Mouse (Mus musculus) left cerebral cortex, postnatal 14 days (tissue): ENCODE measurements at regions not wholly inside any gene's neighbourhood (a gene's known extent, or its start where the extent isn't known, plus 50 kb on each side); places are given as distances from the start of the nearest gene placed in this dataset.
A peak's percentile ranks its signal among the peaks of the same experiment; 100 is the strongest.

Source experiments
- DNase-seq, 2 experiments: peaks; one replicate each; pipeline ENCODE4 v3.0.0; 2021 to 2022; ENCODE audit warnings: low spot score in 2 of 2, mixed read lengths in 1 of 2
- intact Hi-C: fragments of 180-260 bp; cut with DNase I; formaldehyde crosslinking; loops from one replicate; pipeline ENCODE4 v1.15.1; 2025

DNA sequence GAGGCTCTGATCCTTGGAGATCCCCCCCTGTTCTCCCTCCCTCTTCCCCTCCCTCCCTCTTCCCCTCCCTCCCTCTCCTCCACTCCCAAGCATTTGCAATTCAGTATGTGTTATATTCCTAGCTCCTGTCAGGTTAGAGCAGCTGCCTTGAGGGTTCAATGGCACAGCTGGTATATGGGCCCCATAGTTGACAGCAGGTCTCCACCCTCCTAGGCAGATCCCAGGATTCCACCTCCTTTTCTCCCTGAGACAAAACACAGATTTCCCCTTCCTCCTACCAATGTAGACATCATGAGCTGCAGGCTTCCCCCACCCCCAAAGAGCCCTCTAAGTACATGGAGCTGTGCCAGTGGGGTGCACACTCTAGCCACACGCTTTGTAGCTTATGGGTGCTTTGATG, 137.8 kb downstream of the Unc5cl start:
- intact Hi-C loops: no loop called here
- no peak for DNase-seq

GRCm38 (mm10) chr17:48595418-48595963, 140.8 kb downstream of the Unc5cl start:
- no peak for DNase-seq
- intact Hi-C loops: no loop called here

DNA sequence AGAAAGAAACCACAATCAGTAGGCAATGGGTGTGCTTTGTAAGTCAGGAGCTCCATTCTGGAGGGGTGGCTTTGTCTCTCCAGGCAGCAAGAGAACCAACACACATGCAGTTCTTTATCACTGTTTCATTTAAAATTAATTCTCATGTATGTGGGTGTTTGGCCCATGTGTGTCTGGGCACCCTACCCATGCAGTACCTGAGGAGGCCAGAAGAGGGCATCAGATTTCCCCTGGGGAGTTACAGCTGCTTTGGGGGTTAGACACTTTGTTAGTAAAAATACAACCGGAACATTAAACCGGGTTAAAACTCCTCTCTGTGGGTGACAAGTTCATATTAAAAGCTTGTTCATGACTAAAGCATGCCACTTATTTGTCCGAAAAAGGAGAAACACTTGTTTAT, 141.7 kb downstream of the Unc5cl start:
- no peak for DNase-seq
- intact Hi-C loops: no loop called here

DNA sequence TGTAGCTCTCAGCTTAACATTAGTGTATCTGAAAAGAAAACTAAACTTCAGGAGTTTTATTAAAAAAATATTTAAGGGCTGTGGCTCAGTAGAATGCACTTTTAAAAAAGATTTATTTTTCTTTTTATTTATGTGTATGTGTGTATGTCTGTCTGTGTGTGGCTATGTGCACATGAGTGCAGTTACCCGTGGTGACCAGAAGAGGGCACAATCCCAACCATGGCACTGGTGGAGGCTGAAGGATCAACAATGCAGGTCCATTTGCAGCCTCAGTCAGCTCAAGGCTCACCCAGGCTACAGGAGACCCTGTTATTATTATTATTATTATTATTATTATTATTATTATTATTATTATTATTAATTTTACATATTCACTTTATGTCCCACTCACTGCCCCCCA, 142.6 kb downstream of the Unc5cl start:
- DNase-seq: no peak
- intact Hi-C loops: no loop called here

GRCm38 (mm10) chr17:48598471-48599141, 143.9 kb downstream of the Unc5cl start:
- DNase-seq: no peak
- intact Hi-C loops: no loop called here

DNA sequence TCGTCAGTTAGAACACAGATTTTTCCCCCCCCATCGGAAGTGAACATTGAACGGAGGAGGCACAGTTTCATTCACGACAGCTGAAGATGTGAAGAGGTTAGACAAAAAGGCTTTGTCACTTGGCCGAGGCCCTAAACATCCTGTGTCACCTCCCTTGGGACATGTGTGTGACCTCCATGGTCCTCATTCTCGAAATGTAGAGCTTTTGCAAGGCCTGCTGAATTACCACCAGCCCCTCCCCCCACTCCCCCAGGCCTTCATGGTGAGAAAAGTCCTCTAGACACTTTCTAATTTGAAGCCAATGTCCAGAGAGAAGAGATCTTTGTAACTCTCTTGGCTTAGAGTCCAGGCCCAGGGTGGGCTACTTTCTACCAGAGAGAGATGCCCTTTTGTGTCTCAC, 145.5 kb downstream of the Unc5cl start:
- intact Hi-C loops: loop anchor here (5.0 kb wide), 1 partner anchor 133 kb away; no protein-coding TSS in a partner anchor
- DNase-seq: no peak

GRCm38 (mm10) chr17:48602554-48602953, 147.9 kb downstream of the Unc5cl start:
- peak; percentile 59 to 63 for DNase-seq
- intact Hi-C loops: loop anchor here (2.0 to 5.0 kb wide), 2 partner anchors 135 to 186 kb away; no protein-coding TSS in a partner anchor

GRCm38 (mm10) chr17:48606767-48607166, 152.1 kb downstream of the Unc5cl start:
- DNase-seq: no peak
- intact Hi-C loops: no loop called here

DNA sequence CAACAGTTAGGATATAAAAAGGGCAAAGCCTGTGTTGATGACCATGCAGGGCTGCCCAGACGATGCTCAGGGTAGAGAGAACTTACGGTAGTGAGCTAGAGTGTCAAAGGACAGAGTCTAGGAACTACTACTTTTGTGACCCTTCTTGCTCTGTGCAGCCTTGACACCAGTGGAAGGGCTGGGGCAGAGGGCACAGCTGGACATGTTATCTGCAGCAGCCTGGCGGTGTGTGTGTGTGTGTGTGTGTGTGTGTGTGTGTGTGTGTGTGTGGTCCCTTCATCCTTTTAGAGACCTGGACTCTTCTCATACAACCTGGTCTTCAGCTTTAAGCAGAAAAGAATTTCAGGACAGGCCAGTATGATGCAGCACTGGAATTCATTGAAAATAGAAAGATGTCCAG, 153.6 kb downstream of the Unc5cl start:
- intact Hi-C loops: no loop called here
- DNase-seq: no peak

DNA sequence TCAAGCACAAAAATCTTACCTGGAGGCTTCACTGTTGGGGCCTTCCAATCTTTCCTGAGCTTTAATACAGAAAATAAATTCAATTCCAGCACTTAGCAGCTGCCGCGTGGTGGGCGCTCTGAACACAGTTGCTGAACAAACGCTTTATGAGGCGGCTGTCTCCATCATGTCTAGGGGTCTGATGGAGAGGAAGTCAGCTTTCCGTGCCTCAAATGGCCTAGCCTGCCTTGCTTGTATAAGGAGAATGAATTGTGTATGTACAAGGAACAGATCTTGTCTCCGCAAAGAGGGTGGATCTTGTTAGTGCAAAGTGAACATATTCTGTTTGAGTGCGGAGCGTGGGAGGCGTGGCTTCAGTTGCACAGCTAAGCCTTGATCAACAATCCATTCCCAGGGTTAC, 155.4 kb downstream of the Unc5cl start:
- DNase-seq: no peak
- intact Hi-C loops: no loop called here

DNA sequence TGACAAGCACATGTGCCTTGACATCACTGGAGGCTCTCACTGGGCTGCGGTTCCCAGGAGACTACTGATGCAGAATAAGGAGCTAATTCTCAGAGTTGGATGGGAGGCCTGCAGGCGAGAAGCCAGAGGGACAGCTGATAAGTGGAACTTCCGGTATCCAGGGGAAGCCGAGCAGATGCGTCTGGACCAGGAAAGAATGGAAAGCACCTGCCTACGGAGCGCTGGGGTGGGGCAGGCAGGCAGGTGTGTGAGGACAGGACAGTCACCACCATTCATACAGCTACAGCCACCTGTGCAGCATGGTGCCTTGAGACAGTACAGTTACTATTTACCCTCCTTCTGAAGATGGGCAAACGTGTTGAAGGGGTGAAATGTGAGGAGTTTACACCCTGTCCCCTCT, 156.1 kb downstream of the Unc5cl start:
- DNase-seq: no peak
- intact Hi-C loops: no loop called here

DNA sequence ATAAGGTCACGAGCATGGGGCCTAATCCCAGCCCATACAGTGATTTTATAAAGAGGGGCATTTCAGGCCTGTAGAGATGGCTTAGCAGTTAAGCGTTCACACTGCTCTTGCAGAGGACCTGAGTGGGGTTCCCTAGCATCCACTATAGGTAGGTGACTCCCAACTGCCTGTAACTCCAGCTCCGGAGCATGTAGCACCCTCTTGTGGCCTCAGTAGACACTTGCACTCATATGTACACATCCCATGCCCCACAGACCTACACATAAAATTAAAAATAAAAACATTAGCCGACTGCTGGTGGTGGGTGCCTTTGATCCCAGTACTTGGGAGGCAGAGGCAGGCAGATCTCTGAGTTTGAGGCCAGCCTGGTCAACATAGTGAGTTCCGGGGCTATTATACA, 158.8 kb downstream of the Unc5cl start:
- intact Hi-C loops: no loop called here
- no peak for DNase-seq

- no peak for DNase-seq
- intact Hi-C loops: no loop called here
Measured at GRCm38 (mm10) chr17:48615248-48615647, 160.5 kb downstream of the Unc5cl start.

DNA sequence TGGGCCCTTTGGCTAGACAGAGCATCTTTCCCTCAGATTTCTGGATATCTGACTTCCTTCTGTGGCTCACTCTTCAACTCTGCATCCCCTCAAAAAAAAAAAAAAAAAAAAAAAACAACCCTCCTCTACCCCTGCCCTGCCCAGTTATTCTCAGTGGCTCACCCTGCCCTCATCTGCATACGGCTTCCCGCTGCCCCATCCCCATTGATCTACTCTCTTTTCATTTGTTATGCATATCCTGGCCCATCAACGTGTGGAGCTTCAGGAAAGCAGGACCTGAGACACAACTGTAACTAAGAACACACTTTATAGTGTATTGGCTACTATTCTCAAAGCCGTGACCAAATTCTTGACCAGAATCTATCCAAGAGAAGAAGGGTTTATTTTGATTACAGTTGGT, 161.5 kb downstream of the Unc5cl start:
- intact Hi-C loops: no loop called here
- DNase-seq: no peak

DNA sequence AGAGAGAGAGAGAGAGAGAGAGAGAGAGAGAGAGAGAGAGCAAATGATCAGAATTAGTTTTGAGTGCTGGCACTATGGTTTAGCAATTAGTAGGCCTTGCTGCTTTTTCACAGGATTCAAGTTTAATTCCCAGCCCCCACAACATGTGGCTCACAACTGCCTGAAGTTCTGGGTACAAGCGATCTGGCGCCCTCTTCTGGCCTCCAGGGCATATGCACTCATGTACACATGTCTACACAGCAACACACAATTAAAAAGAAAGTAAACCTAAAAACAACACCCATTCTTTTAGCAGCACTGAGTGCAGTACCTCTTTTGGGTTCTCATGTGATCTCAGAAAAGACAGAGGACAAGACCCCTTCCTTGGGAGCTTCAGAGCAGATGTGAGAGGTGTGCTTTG, 166.2 kb downstream of the Unc5cl start:
- DNase-seq: no peak
- intact Hi-C loops: no loop called here

DNA sequence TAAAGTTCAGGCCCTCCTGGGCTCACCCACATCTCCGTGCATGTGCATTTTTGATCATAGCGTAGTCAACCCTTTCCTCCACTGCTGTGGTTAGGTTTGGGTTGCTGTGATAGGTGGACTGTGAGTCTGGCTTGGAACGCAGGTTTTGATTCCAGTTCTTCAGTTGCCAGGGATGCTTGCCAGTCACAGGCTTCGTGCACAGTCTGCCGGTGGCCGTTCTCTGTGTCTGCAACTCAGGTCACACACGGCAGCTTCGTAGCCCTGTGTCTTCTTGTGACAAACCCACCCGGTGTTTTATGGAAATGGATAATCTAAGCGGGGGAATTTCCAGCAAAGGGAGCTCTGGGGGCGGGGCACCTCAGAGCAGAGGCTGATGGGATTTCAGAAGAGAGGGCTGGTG, 167.0 kb downstream of the Unc5cl start:
- DNase-seq: no peak
- intact Hi-C loops: no loop called here

- DNase-seq: no peak
- intact Hi-C loops: no loop called here
Measured at GRCm38 (mm10) chr17:48624937-48625336, 170.2 kb downstream of the Unc5cl start.

DNA sequence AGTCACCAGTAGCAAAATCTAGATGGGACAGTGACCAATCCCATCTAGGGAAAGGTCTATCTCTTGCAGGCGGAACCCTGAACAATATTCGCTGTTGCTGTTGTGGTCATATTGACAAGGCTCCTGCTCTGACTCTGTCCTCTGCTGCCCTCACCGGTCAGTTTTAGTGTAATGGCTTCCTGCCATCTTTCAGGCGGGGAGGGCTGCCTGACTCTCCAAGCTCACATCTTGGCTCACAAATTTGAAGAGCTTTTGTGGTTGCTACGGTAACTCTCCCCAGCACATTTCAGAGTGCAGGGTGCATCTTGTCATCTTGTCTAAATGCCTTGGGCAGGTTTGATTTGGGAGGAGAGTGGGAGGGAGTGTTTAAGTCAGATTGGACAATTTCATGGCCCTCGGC, 171.3 kb downstream of the Unc5cl start:
- DNase-seq: peak; percentile 25 to 65
- intact Hi-C loops: no loop called here

GRCm38 (mm10) chr17:48639611-48640010, 184.9 kb downstream of the Unc5cl start:
- no peak for DNase-seq
- intact Hi-C loops: no loop called here

DNA sequence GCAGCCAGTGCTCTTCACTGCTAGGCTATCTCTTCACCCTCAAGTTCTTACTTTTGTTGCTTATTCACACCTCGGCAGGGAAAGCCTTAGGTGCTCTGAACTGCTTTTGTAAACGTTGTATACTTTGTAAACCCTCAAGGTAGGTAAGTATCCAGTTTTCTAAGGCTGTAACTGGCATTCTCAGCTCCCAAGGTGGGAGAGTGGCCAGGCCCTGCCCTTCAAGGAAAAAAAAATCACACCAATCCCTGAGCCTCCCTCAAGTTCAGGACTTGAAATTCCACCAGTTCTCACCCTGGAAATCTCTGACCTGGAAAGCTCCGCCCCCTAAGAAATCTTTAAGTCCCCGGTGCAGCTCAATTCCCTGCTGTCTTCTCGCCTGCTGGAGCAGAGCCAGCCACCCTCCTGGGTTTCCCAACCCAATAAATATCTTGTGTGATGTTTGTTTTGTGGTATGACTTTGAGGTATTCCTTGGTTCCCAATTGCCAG, 188.9 kb downstream of the Unc5cl start:
- no peak for DNase-seq
- intact Hi-C loops: no loop called here

- no peak for DNase-seq
Measured at GRCm38 (mm10) chr17:48645056-48645455, 190.4 kb downstream of the Unc5cl start.

More at GRCm38 (mm10) chr17:48645056-48645455, 190.4 kb downstream of the Unc5cl start:
- intact Hi-C loops: no loop called here
